Mouse (Mus musculus): ENCODE measurements around the gene Lyz2. TPM values are rescaled to one million over a fixed set of nuclear protein-coding genes. Genes with fewer than 3 reads are reported as not detected.
"Not testable (repeated sequence)": the region's sequence is repeated elsewhere in the genome, so short reads cannot be mapped to it uniquely, and the experiment has no call there.

The Lyz2 gene
- polyA plus RNA-seq, 1 experiment from 2014 or later: 16.9 TPM

GRCm38 (mm10) chr10:117292671-117293070 is 10.6 kb upstream of the Lyz2 start, which contains the start of gene Lyz1:
Gene Lyz1, minus strand, starts transcription at chr10:117292868.
- no peak for ATAC-seq (ENCODE audit: low FRiP score)
- H3K36me3 ChIP-seq: no peaks in the 10 kb centered on the region
- 77% methylated on average over 5 of the region's 5 CpGs for WGBS
- no peak within 1 kb of the TSS for H3K4me2 ChIP-seq (replicated peaks)
- no peaks in the 10 kb centered on the region for H3K9me3 ChIP-seq (replicated peaks)
- H3K9ac ChIP-seq: no peak within 1 kb of the TSS
- H3K27ac ChIP-seq: no peak within 1 kb of the TSS
- no peak within 1 kb of the TSS for H3K4me3 ChIP-seq
- no peaks in the 10 kb centered on the region for H3K27me3 ChIP-seq
- H3K4me1 ChIP-seq: 0 out of 2 replicates have a peak, but pooled peaks cover 4% of the 10 kb centered on the region

- not testable (repeated sequence) for ATAC-seq (ENCODE audit: low FRiP score); H3K27ac ChIP-seq; H3K4me1 ChIP-seq; H3K9me3 ChIP-seq (replicated peaks); H3K36me3 ChIP-seq; H3K9ac ChIP-seq; H3K4me3 ChIP-seq; H3K27me3 ChIP-seq; H3K4me2 ChIP-seq (replicated peaks)
- WGBS: 86% methylated on average over 6 of the region's 6 CpGs
These were observed 8.8 kb upstream of the Lyz2 start for GRCm38 (mm10) chr10:117290936-117291335.

- Histone ChIP-seq H3K36me3 (no peaks in the 10 kb centered on the region), H3K9me3 (replicated peaks) (no peaks in the 10 kb centered on the region), H3K9ac (no peak overlapping the region), H3K27ac (no peak overlapping the region), H3K4me2 (replicated peaks) (no peak overlapping the region), H3K4me1 (no peaks in the 10 kb centered on the region), H3K4me3 (no peak overlapping the region), H3K27me3 (no peaks in the 10 kb centered on the region)
- no peak for ATAC-seq (ENCODE audit: low FRiP score)
- WGBS: 53% methylated on average over 6 of the region's 6 CpGs
These were observed 8.1 kb upstream of the Lyz2 start for GRCm38 (mm10) chr10:117290046-117290870.

GRCm38 (mm10) chr10:117289034-117289505 is 6.9 kb upstream of the Lyz2 start:
- H3K9ac ChIP-seq; H3K4me1 ChIP-seq; H3K4me2 ChIP-seq (replicated peaks); H3K9me3 ChIP-seq (replicated peaks); H3K4me3 ChIP-seq; ATAC-seq (ENCODE audit: low FRiP score); H3K36me3 ChIP-seq; H3K27ac ChIP-seq; H3K27me3 ChIP-seq: not testable (repeated sequence)
- WGBS: 80% methylated on average over 5 of the region's 5 CpGs

GRCm38 (mm10) chr10:117288197-117289033 is 6.3 kb upstream of the Lyz2 start:
- no peaks in the 10 kb centered on the region for H3K4me1 ChIP-seq
- H3K9me3 ChIP-seq (replicated peaks): no peaks in the 10 kb centered on the region
- H3K36me3 ChIP-seq: no peaks in the 10 kb centered on the region
- H3K27ac ChIP-seq: no peak overlapping the region
- no peak overlapping the region for H3K4me3 ChIP-seq
- no peak overlapping the region for H3K4me2 ChIP-seq (replicated peaks)
- H3K9ac ChIP-seq: no peak overlapping the region
- ATAC-seq (ENCODE audit: low FRiP score): no peak
- H3K27me3 ChIP-seq: no peaks in the 10 kb centered on the region
- WGBS: 94% methylated on average over 9 of the region's 9 CpGs

GRCm38 (mm10) chr10:117287226-117287850 is 5.2 kb upstream of the Lyz2 start:
- 93% methylated on average over 3 of the region's 3 CpGs for WGBS
- no peaks in the 10 kb centered on the region for H3K27me3 ChIP-seq
- no peaks in the 10 kb centered on the region for H3K4me1 ChIP-seq
- H3K36me3 ChIP-seq: no peaks in the 10 kb centered on the region
- ATAC-seq (ENCODE audit: low FRiP score): no peak
- H3K4me2 ChIP-seq (replicated peaks): no peak overlapping the region
- no peak overlapping the region for H3K4me3 ChIP-seq
- no peaks in the 10 kb centered on the region for H3K9me3 ChIP-seq (replicated peaks)
- no peak overlapping the region for H3K27ac ChIP-seq
- H3K9ac ChIP-seq: no peak overlapping the region

GRCm38 (mm10) chr10:117286366-117286970 is 4.3 kb upstream of the Lyz2 start:
- WGBS: 86% methylated on average over 6 of the region's 6 CpGs
- Histone ChIP-seq H3K9me3 (replicated peaks) (no peaks in the 10 kb centered on the region), H3K27me3 (no peaks in the 10 kb centered on the region), H3K4me3 (no peak overlapping the region), H3K4me1 (no peaks in the 10 kb centered on the region), H3K9ac (no peak overlapping the region), H3K27ac (no peak overlapping the region), H3K36me3 (no peaks in the 10 kb centered on the region), H3K4me2 (replicated peaks) (no peak overlapping the region)
- no peak for ATAC-seq (ENCODE audit: low FRiP score)

- not testable (repeated sequence) for H3K36me3 ChIP-seq; H3K27ac ChIP-seq; H3K4me1 ChIP-seq; H3K4me2 ChIP-seq (replicated peaks); H3K9me3 ChIP-seq (replicated peaks); H3K9ac ChIP-seq; H3K27me3 ChIP-seq; ATAC-seq (ENCODE audit: low FRiP score); H3K4me3 ChIP-seq
- 80% methylated on average over 3 of the region's 7 CpGs for WGBS
These were observed 3.5 kb upstream of the Lyz2 start for GRCm38 (mm10) chr10:117285584-117285983.

- no peaks in the 10 kb centered on the region for H3K9me3 ChIP-seq (replicated peaks)
- 89% methylated on average over 10 of the region's 10 CpGs for WGBS
- H3K36me3 ChIP-seq: no peaks in the 10 kb centered on the region
- H3K4me2 ChIP-seq (replicated peaks): no peak overlapping the region
- ATAC-seq (ENCODE audit: low FRiP score): no peak
- H3K9ac ChIP-seq: no peak overlapping the region
- H3K4me1 ChIP-seq: no peaks in the 10 kb centered on the region
- H3K27ac ChIP-seq: no peak overlapping the region
- no peak overlapping the region for H3K4me3 ChIP-seq
- H3K27me3 ChIP-seq: no peaks in the 10 kb centered on the region
These were observed 2.7 kb upstream of the Lyz2 start for GRCm38 (mm10) chr10:117284578-117285520.

GRCm38 (mm10) chr10:117283871-117284577 is 1.9 kb upstream of the Lyz2 start:
- ATAC-seq (ENCODE audit: low FRiP score): no peak
- 83% methylated on average over 7 of the region's 7 CpGs for WGBS

GRCm38 (mm10) chr10:117283196-117283595 is 1.1 kb upstream of the Lyz2 start:
- H3K4me3 ChIP-seq; H3K4me1 ChIP-seq; ATAC-seq (ENCODE audit: low FRiP score); H3K4me2 ChIP-seq (replicated peaks); H3K27ac ChIP-seq; H3K9me3 ChIP-seq (replicated peaks); H3K9ac ChIP-seq; H3K36me3 ChIP-seq; H3K27me3 ChIP-seq: not testable (repeated sequence)
- WGBS: 89% methylated on average over 4 of the region's 4 CpGs

More at GRCm38 (mm10) chr10:117283871-117284577, 1.9 kb upstream of the Lyz2 start:
- no peaks in the 10 kb centered on the region for H3K36me3 ChIP-seq
- H3K4me3 ChIP-seq: no peak overlapping the region
- H3K4me2 ChIP-seq (replicated peaks): no peak overlapping the region
- no peak overlapping the region for H3K9ac ChIP-seq
- no peaks in the 10 kb centered on the region for H3K4me1 ChIP-seq
- no peak overlapping the region for H3K27ac ChIP-seq
- H3K27me3 ChIP-seq: no peaks in the 10 kb centered on the region
- H3K9me3 ChIP-seq (replicated peaks): no peaks in the 10 kb centered on the region
